15 mouse cellular contexts compared by ENCODE assay signal in the genomic region with DNA sequence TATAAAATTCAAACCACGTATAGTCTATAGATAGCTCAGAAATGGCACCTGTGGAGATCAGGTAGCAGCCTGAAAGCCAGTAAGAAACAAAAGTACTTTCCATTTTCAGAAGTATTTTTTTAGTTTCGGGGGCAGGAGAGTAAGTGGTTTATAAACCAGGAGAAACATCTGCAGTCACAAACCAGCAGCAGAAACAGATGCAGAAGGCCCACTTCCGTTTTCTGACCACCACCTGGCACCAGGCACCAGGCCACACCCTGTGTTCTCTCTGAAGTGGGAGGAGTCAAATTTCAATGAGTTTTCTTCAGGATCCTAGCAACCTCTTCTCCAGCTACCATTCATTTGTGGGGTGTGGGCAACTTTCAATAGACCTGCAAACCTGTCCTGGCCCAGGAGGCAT. TPM values are rescaled to one million over a fixed set of nuclear protein-coding genes. Genes with fewer than 3 reads are reported as not detected.
A peak's percentile ranks its signal among the peaks of the same experiment; 100 is the strongest.
DNase-seq lines count a peak whose midpoint lies in the region; ATAC-seq and TF ChIP-seq lines count a peak whose summit lies in the region.
"Had no signal": no experiment of that assay in that cellular context is flagged by ENCODE, and none has a peak within 500 bp of the region (broad histone marks: within the 10 kb centered on the region; RNA-seq: fewer than 3 reads in every experiment).

No protein-coding gene starts in this region.

- no peak overlapping the region for H3K9ac ChIP-seq in CH12.LX (ENCODE audit: insufficient read depth, low read depth)
- no peak overlapping the region for H3K9ac ChIP-seq in hindbrain, embryonic 13.5 days
- H3K9ac ChIP-seq: embryonic facial prominence, embryonic 12.5 days had no signal

- dilution Hi-C loops in CH12.LX (cut with MboI; ENCODE audit: extremely low pct_ligation_motif_present, extremely low pct_unique_long_range_greater_than_20kb, low sequenced_read_pairs): no loop called here

- in situ Hi-C loops in CH12.LX (cut with MboI; ENCODE audit: low pct_ligation_motif_present, low pct_unique_long_range_greater_than_20kb, low sequenced_read_pairs): no loop called here

- H3K4me1 ChIP-seq in CH12.LX (ENCODE audit: control insufficient read depth in 1 of 2, insufficient read depth in 2 of 2): peaks cover 0 to 55% of the 10 kb centered on the region in 2 experiments; a peak in 2 of 4 replicates
- peaks cover 24% of the 10 kb centered on the region for H3K4me1 ChIP-seq in megakaryocyte, embryonic 14.5 days
- H3K4me1 ChIP-seq in hindbrain, embryonic 13.5 days (replicated peaks): no peaks in the 10 kb centered on the region
- H3K4me1 ChIP-seq: embryonic facial prominence, embryonic 12.5 days; heart, embryonic 10.5 days had no signal

- DNase-seq in 416B (ENCODE audit: low read depth) (peak; percentile 11), CH12.LX (ENCODE audit: extremely low read depth) (peak; percentile 88)
- DNase-seq in spleen, postnatal 36 days (ENCODE audit: low spot score in 2 of 2): peak; percentile 84 to 85
- no peak for DNase-seq in embryo, embryonic 9.5 days (ENCODE audit: extremely low spot score)
- DNase-seq in cerebellum, adult 11-12 months: no peak
- no peak for DNase-seq in layer of hippocampus, postnatal 14 days (ENCODE audit: low spot score in 2 of 2)
- DNase-seq: cerebellum, adult 9-11 months; kidney, adult 11 months; kidney, postnatal 36 days had no signal

- no peak for TF ChIP-seq POLR2A in CH12.LX (IDR thresholded peaks at IDR 0.05; ENCODE audit: low read depth, low read length)

- no peak for TF ChIP-seq CTCF in CH12.LX (conservative IDR thresholded peaks at IDR 0.05 in 1 of 2, IDR thresholded peaks at IDR 0.05 in 1 of 2; ENCODE audit: low read depth in 2 of 2, low read length in 2 of 2)

- H3K9me3 ChIP-seq in CH12.LX (replicated peaks; ENCODE audit: low read length): no peaks in the 10 kb centered on the region
- H3K9me3 ChIP-seq in megakaryocyte, embryonic 14.5 days: no peaks in the 10 kb centered on the region
- no peaks in the 10 kb centered on the region for H3K9me3 ChIP-seq in hindbrain, embryonic 13.5 days
- H3K9me3 ChIP-seq: embryonic facial prominence, embryonic 12.5 days; heart, embryonic 10.5 days had no signal

- no peak for ATAC-seq in hindbrain, embryonic 13.5 days (ENCODE audit: low FRiP score)
- ATAC-seq: forebrain, embryonic 14.5 days had no signal

- no peak overlapping the region for H3K4me3 ChIP-seq in CH12.LX (replicated peaks in 1 of 3; ENCODE audit: low read depth in 2 of 3, low read length in 2 of 3, poor library complexity in 1 of 3)
- H3K4me3 ChIP-seq in megakaryocyte, embryonic 14.5 days (replicated peaks): peak overlapping the region; percentile 53
- no peak overlapping the region for H3K4me3 ChIP-seq in hindbrain, embryonic 13.5 days
- H3K4me3 ChIP-seq: embryonic facial prominence, embryonic 12.5 days; heart, embryonic 10.5 days had no signal

- 80% methylated on average over 3 of the region's 3 CpGs for WGBS in hindbrain, embryonic 13.5 days

- no peaks in the 10 kb centered on the region for H3K36me3 ChIP-seq in CH12.LX (replicated peaks in 1 of 2; ENCODE audit: control insufficient read depth in 1 of 2, insufficient read depth in 1 of 2, low read length in 1 of 2)
- H3K36me3 ChIP-seq in megakaryocyte, embryonic 14.5 days (replicated peaks; ENCODE audit: low read length): no peaks in the 10 kb centered on the region
- H3K36me3 ChIP-seq in hindbrain, embryonic 13.5 days: no peaks in the 10 kb centered on the region
- H3K36me3 ChIP-seq: embryonic facial prominence, embryonic 12.5 days; heart, embryonic 10.5 days had no signal

- peak; percentile 83 for TF ChIP-seq EP300 in CH12.LX (IDR thresholded peaks at IDR 0.05; ENCODE audit: low read length)

- TF ChIP-seq RAD21 in CH12.LX (IDR thresholded peaks at IDR 0.05; ENCODE audit: low read depth, low read length): no peak

- no peaks in the 10 kb centered on the region for H3K79me2 ChIP-seq in CH12.LX (replicated peaks; ENCODE audit: control insufficient read depth, extremely low read depth, insufficient read depth, poor library complexity, severe bottlenecking)

- no peak overlapping the region for H3K27ac ChIP-seq in CH12.LX (ENCODE audit: insufficient read depth, low read depth)
- H3K27ac ChIP-seq in hindbrain, embryonic 13.5 days: no peak overlapping the region
- H3K27ac ChIP-seq: embryonic facial prominence, embryonic 12.5 days; heart, embryonic 10.5 days had no signal

- no peak overlapping the region for H3K4me2 ChIP-seq in CH12.LX (ENCODE audit: insufficient read depth, low read depth, poor library complexity, severe bottlenecking)
- no peak overlapping the region for H3K4me2 ChIP-seq in hindbrain, embryonic 13.5 days
- H3K4me2 ChIP-seq: embryonic facial prominence, embryonic 12.5 days; liver, embryonic 11.5 days had no signal

- H3K27me3 ChIP-seq in CH12.LX (replicated peaks): peaks cover 1% of the 10 kb centered on the region
- H3K27me3 ChIP-seq in megakaryocyte, embryonic 14.5 days (replicated peaks): no peaks in the 10 kb centered on the region
- H3K27me3 ChIP-seq in hindbrain, embryonic 13.5 days: no peaks in the 10 kb centered on the region
- H3K27me3 ChIP-seq: embryonic facial prominence, embryonic 12.5 days had no signal

TF ChIP-seq in CH12.LX, 34 proteins besides CTCF, POLR2A, EP300 and RAD21:
- TF ChIP-seq ZNF384 (IDR thresholded peaks at IDR 0.05; ENCODE audit: low read depth, low read length): peak; percentile 40; the same call in 1 of the 2 replicates
- TF ChIP-seq ETS1 (conservative IDR thresholded peaks at IDR 0.05; ENCODE audit: low read depth, low read length): peak; percentile 59
- no peak for TF ChIP-seq NRF1 (IDR thresholded peaks at IDR 0.05; ENCODE audit: low read depth, low read length)
- peak; percentile 54 for TF ChIP-seq BHLHE40 (IDR thresholded peaks at IDR 0.05; ENCODE audit: low read depth, low read length)
- TF ChIP-seq MAZ (IDR thresholded peaks at IDR 0.05; ENCODE audit: low read depth, low read length): no peak
- TF ChIP-seq TCF12 (IDR thresholded peaks at IDR 0.05; ENCODE audit: low read depth, low read length): peak; percentile 96
- no peak for TF ChIP-seq MYC (IDR thresholded peaks at IDR 0.05; ENCODE audit: low read depth, low read length)
- no peak for TF ChIP-seq SMC3 (IDR thresholded peaks at IDR 0.05; ENCODE audit: low read depth, low read length)
- no peak for TF ChIP-seq ZMIZ1 (IDR thresholded peaks at IDR 0.05; ENCODE audit: low read depth, low read length)
- TF ChIP-seq E2F4 (IDR thresholded peaks at IDR 0.05; ENCODE audit: insufficient replicate concordance, low read depth, low read length): no peak
- TF ChIP-seq IRF4 (IDR thresholded peaks at IDR 0.05; ENCODE audit: low read depth, low read length): peak; percentile 45

RNA-seq across cellular contexts. Expression of gene Mctp2, which starts 25.7 kb away (rescaled TPM):
- total RNA-seq in CH12.LX (2012; rRNA removed) (0.13 and 0.38 TPM in 2 replicates), CH12.LX (2014; rRNA removed) (0.26 and 0.48 TPM in 2 replicates)
- polyA plus RNA-seq in CH12.LX (2012; ENCODE audit: insufficient read length, low read depth): 0.23 TPM in 2 replicates
- not detected in 2 replicates for polyA plus RNA-seq in megakaryocyte, embryonic 14.5 days (2012; ENCODE audit: insufficient read depth, low replicate concordance)
- polyA plus RNA-seq in hindbrain, embryonic 13.5 days (2015; fragmentation: Nextera tagmentation; extraction: Ambion mirVana): 0.31 and 0.58 TPM in 2 replicates
- 1 to 10 TPM; 1.3 to 1.8 TPM for total RNA-seq in layer of hippocampus, postnatal 14 days (2021)

Comparison
In these comparisons a context has a peak if more than half of its experiments do, and no peak if none do; other contexts are left out.
1. DNase-seq: peak in 416B (single experiment), CH12.LX (single experiment) and spleen, postnatal 36 days (2 of 2); none in embryo, embryonic 9.5 days (single experiment), cerebellum, adult 11-12 months (single experiment) and layer of hippocampus, postnatal 14 days (0 of 2).